Mouse (Mus musculus) olfactory bulb, adult 2 months (tissue): ENCODE data around the gene Il9. TPM values are rescaled to one million over a fixed set of nuclear protein-coding genes. Genes with fewer than 3 reads are reported as not detected.

ENCODE experiments used
- H3K27ac ChIP-seq: fragments of 200-500 bp; 2 replicates; pipeline ENCODE4 v1.5.1; 2012; ENCODE audit warnings: low read depth, low read length; ENCODE audit not compliant: insufficient read depth
- H3K4me1 ChIP-seq: fragments of 200-500 bp; 2 replicates; pipeline ENCODE4 v1.6.1; 2012; ENCODE audit warnings: low read length; ENCODE audit not compliant: control insufficient read depth, insufficient read depth
- H3K4me3 ChIP-seq: fragments of 200-500 bp; 2 replicates; pipeline ENCODE4 v1.5.1; 2012; ENCODE audit warnings: mild to moderate bottlenecking, low read depth, low read length, moderate library complexity; ENCODE audit not compliant: insufficient read depth
- CTCF ChIP-seq: fragments of 200-500 bp; IDR thresholded peaks from 2 replicates; pipeline ENCODE4 v1.5.1; 2012; ENCODE audit warnings: low read depth, mild to moderate bottlenecking, low read length, moderate library complexity; ENCODE audit not compliant: insufficient read depth
- POLR2A ChIP-seq: fragments of 200-500 bp; IDR thresholded peaks from 2 replicates; pipeline ENCODE4 v1.6.1; 2012; ENCODE audit warnings: mild to moderate bottlenecking, low read depth, low read length, moderate library complexity; ENCODE audit not compliant: insufficient read depth
- WGBS: fragments of 180-500 bp; shearing (Covaris S2); methylation state at CpG from one replicate; pipeline ENCODE4 v1.1.7; 2018; 5-methylcytosine and 5-hydroxymethylcytosine counted together
- polyA plus RNA-seq: library from polyadenylated mRNA; stranded (reverse); fragments of >200 nt; gene quantifications from 2 replicates; pipeline ENCODE4 v1.2.4, GENCODE M21; 2012; ENCODE audit warnings: low replicate concordance; ENCODE audit not compliant: missing spikeins, insufficient read depth, insufficient read length

Il9 gene
- not detected in 2 replicates for polyA plus RNA-seq

DNA sequence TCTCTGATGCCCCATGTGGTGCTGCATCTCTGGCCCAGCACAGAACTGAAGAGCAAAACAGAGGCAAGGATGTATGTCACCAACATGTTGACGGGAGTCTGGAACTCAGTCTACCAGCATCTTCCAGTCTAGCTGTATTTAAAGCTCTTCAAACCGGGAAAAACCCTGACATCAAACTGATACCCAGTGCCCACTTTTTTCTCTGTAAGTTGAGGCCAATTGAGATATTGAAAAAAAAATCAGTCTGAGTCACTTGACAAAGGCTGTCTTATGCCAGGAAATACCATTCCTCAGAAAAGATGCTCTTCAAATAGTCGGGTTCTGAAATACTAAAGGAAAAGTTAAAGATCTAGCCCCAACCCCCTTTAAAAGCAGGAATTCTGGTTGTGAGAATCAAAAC lies at the start of gene Il9:
Gene Il9, minus strand, starts transcription at position 101 of the 400 bp plus-strand sequence.
- WGBS: 86% methylated on average over 3 of the region's 3 CpGs
- Histone ChIP-seq H3K4me1 (peaks cover 4% of the 10 kb centered on the region; the same call in 1 of the 2 replicates), H3K4me3 (no peak within 1 kb of the TSS), H3K27ac (no peak within 1 kb of the TSS)
- TF ChIP-seq CTCF (no peak), POLR2A (no peak)

DNA sequence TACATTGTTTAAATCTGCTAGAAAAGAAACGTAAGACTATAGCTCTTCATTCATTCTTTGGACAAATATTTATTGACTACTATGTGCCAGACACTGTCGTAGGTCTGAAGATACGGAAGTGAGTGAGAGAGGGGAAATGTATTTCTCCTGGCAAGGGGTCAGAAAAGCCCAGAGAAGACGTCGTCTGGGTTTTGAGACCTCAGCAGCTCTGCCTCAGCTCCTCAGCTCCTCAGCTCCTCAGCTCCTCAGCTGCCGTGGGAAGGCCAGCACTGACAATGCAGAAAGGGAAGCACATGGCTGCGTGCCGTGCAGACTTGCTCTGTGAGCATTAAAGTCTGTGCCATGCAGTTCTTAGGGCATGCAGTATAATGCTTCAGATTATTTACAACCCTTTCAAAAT lies 47.6 kb upstream of the Il9 start:
- TF ChIP-seq POLR2A: no peak
- whole genome bisulfite sequencing: 65% methylated on average over 8 of the region's 8 CpGs
- no peak overlapping the region for H3K27ac ChIP-seq

GRCm38 (mm10) chr13:56529031-56529430 lies 47.0 kb upstream of the Il9 start:
- Histone ChIP-seq H3K27ac (no peak overlapping the region), H3K4me3 (no peak overlapping the region), H3K4me1 (no peaks in the 10 kb centered on the region)
- 60% methylated on average over 4 of the region's 4 CpGs for WGBS
- TF ChIP-seq POLR2A (no peak), CTCF (no peak)

More for the DNA sequence above, 47.6 kb upstream of the Il9 start:
- no peaks in the 10 kb centered on the region for H3K4me1 ChIP-seq
- H3K4me3 ChIP-seq: no peak overlapping the region

- H3K4me1 ChIP-seq: no peaks in the 10 kb centered on the region
- WGBS: 91% methylated on average over 11 of the region's 11 CpGs
Observed at GRCm38 (mm10) chr13:56528281-56528680, 46.2 kb upstream of the Il9 start.

DNA sequence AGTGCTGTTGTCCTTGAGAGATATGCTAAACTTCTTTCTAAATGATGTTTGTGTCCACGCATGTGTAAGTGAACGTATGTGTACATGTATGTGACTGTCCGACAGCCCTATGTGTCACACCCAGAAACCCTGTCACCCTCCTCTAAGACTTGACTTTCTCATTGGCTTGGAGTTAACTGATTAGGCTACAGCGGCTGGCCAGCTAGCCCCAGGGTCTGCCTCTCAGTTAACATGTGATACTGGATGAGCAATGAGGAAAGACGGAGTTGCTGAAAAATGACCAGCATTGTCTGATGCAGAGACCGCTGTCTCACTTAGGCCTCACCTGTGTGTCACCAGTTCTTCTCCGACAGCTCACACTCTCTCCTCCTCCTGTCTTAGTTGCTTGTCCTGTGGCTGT lies 45.8 kb upstream of the Il9 start:
- H3K27ac ChIP-seq: no peak overlapping the region
- TF ChIP-seq POLR2A (no peak), CTCF (no peak)
- H3K4me3 ChIP-seq: no peak overlapping the region
- WGBS: 99% methylated on average over 7 of the region's 7 CpGs
- H3K4me1 ChIP-seq: no peaks in the 10 kb centered on the region

More at GRCm38 (mm10) chr13:56528281-56528680, 46.2 kb upstream of the Il9 start:
- TF ChIP-seq CTCF (no peak), POLR2A (no peak)
- H3K27ac ChIP-seq: no peak overlapping the region
- no peak overlapping the region for H3K4me3 ChIP-seq

GRCm38 (mm10) chr13:56526871-56527270 lies 44.8 kb upstream of the Il9 start:
- H3K27ac ChIP-seq: no peak overlapping the region
- TF ChIP-seq CTCF (no peak), POLR2A (no peak)
- WGBS: 89% methylated on average over 12 of the region's 12 CpGs
- H3K4me3 ChIP-seq: no peak overlapping the region
- no peaks in the 10 kb centered on the region for H3K4me1 ChIP-seq

DNA sequence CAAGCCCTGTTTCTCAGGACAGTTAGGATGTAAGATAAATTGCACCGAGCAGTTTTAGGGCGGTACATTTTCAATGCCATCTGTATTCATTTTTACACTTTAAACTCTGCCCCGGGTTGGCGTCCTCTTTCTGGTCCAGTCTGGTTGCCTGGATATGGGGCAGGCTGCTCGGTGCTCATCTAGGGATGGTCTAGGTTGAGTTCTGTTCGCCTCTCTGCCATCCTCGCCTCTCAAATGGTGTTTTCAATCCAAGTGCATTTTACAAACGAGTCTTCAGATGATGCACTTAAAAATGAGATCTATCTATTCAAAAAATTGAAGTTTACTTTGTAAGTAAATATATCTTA lies 40.7 kb upstream of the Il9 start:
- H3K27ac ChIP-seq: no peak overlapping the region
- H3K4me1 ChIP-seq: no peaks in the 10 kb centered on the region
- 2% methylated on average over 8 of the region's 8 CpGs for WGBS
- H3K4me3 ChIP-seq: peak overlapping the region; percentile 75
- no peak for TF ChIP-seq CTCF
- TF ChIP-seq POLR2A: no peak

GRCm38 (mm10) chr13:56522081-56522820 lies 40.2 kb upstream of the Il9 start, which contains the start of gene Fbxl21:
Gene Fbxl21, plus strand, starts transcription at chr13:56522472.
- Histone ChIP-seq H3K4me3 (peak within 1 kb of the TSS; percentile 75), H3K4me1 (no peaks in the 10 kb centered on the region), H3K27ac (no peak within 1 kb of the TSS)
- WGBS: 2% methylated on average over 56 of the region's 56 CpGs
- TF ChIP-seq POLR2A: no peak
- no peak for TF ChIP-seq CTCF

GRCm38 (mm10) chr13:56516816-56517215 lies 34.8 kb upstream of the Il9 start:
- TF ChIP-seq POLR2A: no peak
- no peak for TF ChIP-seq CTCF
- H3K4me3 ChIP-seq: no peak overlapping the region
- WGBS: 50% methylated on average over 7 of the region's 7 CpGs
- no peak overlapping the region for H3K27ac ChIP-seq
- H3K4me1 ChIP-seq: no peaks in the 10 kb centered on the region

DNA sequence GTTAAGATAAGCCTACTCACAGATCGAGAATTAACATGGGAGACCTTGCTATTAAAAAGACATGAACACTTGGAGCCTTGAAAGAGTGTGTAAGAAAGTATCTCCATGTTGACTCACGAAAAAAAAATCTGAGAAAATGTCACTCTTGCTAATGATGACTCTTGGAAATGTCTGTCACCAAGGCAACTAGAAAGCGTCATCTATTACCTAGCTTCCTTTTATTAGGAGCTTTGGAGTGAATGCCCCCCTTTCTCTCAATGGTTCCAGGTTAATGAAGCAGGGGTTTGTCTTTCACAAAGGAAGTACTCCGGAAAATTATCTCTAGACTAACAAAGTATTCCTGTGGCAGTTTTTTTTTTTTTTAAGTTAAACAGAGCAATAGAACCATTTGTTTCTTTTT lies 34.3 kb upstream of the Il9 start:
- Histone ChIP-seq H3K4me1 (no peaks in the 10 kb centered on the region), H3K27ac (no peak overlapping the region), H3K4me3 (no peak overlapping the region)
- WGBS: 58% methylated on average over 4 of the region's 4 CpGs
- TF ChIP-seq POLR2A (no peak), CTCF (no peak)
